Mouse (Mus musculus) heart, postnatal 36 days (tissue): ENCODE measurements around the gene Diaph3. TPM values are rescaled to one million over a fixed set of nuclear protein-coding genes. Genes with fewer than 3 reads are reported as not detected.

Experiments
- DNase-seq, 2 experiments: peaks; one replicate each; pipeline ENCODE4 v3.0.0; 2021 to 2022
- intact Hi-C: fragments of 180-260 bp; cut with DNase I; formaldehyde crosslinking; loops from one replicate; pipeline ENCODE4 v1.15.1; 2025
- total RNA-seq, 2 experiments: library from RNA; stranded (reverse); gene quantifications; 2 replicates each; pipeline ENCODE4 v1.2.3; 2021

Diaph3 gene
- total RNA-seq, 2 experiments from 2014 or later = 0.76 to 1.4 TPM

GRCm38 (mm10) chr14:86864053-86864452 lies 277.0 kb downstream of the Diaph3 start:
- DNase-seq = no peak
- intact Hi-C loops = no loop called here

GRCm38 (mm10) chr14:86861277-86861946 lies 279.6 kb downstream of the Diaph3 start:
- no peak for DNase-seq
- intact Hi-C loops = no loop called here

GRCm38 (mm10) chr14:86847154-86847810 lies 293.8 kb downstream of the Diaph3 start:
- no peak for DNase-seq
- intact Hi-C loops = no loop called here

- no peak for DNase-seq
- intact Hi-C loops = no loop called here
These were observed 297.0 kb downstream of the Diaph3 start for GRCm38 (mm10) chr14:86844075-86844474.

- DNase-seq = no peak
- intact Hi-C loops = no loop called here
These were observed 303.4 kb downstream of the Diaph3 start for GRCm38 (mm10) chr14:86837642-86838041.

- no peak for DNase-seq
These were observed 306.2 kb downstream of the Diaph3 start for GRCm38 (mm10) chr14:86834851-86835250.

DNA sequence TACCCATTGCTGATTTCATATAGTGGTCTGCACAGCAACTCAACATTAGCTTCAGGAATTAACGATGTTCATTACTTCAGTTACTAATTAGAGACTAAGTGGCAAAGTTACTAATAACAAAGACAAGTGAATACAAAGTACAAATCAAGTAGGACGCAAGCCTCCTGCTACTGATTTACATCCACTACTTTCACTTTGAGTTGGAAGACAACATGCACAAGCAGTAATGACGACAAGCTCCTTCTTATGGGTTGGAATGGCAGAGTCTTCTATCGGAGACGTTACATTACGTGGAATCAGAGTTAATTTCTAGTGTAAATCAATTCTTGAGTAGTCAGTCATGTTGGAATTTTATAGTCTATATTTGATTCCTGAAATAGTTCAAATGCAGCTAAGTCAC lies 306.8 kb downstream of the Diaph3 start:
- intact Hi-C loops = no loop called here

More at GRCm38 (mm10) chr14:86834851-86835250, 306.2 kb downstream of the Diaph3 start:
- intact Hi-C loops = no loop called here

GRCm38 (mm10) chr14:86833003-86833402 lies 308.0 kb downstream of the Diaph3 start:
- DNase-seq = no peak
- intact Hi-C loops = no loop called here

More for the DNA sequence above, 306.8 kb downstream of the Diaph3 start:
- no peak for DNase-seq

DNA sequence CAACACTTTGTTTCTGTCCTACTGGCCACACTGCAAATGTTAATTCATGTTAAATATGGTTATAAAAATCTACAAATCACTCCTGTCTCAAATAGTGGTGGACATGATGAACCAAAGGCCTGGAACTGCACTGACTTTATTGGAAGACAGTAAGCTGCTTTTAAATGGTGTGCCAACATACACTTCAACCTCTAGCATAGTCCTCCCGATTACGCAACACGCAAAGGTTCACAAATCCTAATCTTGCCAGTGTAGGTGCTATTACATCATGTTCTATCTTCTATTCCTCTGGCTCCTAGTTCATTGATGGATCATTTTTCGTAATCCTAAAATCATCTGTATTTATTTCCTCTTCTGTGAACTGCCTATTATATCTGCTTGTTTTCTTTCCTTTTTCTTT lies 324.8 kb downstream of the Diaph3 start:
- intact Hi-C loops = no loop called here

DNA sequence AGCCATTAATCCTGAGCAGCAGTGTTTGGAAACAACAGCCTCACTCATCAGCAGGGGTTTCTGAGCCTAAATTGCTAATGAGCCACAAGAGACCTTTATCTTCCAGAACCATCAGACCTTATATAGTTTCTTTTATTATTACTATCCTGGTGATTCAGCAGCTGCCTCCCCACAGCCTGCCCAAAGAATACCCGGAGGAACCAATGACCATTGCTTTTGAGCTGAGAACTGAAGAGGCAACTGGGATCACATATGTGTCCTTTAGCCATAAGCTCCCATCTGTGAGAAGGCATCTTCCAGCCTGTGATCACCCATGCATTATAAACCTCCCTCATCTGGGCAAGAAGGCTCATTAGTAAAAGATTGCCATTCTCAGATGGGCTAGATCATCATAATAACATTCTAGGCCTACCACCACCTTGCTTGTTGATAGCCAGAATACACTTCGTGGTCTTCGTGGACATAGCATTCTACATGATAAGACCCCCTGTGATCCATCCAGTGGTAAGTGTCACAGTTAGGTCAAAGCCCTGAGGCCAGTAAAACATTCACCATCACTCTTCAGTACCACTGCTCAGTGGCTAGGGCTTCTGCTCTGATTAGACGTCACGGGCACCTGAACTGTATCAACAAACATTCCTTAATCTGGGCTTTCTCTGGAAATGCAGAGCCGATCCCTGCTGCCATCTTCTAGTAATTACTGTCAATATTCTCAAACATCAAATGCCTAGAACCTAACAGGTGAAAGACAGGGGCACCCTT lies 352.0 kb downstream of the Diaph3 start:
- intact Hi-C loops = loop anchor here (10.0 kb wide), 1 partner anchor 666 kb away; no protein-coding TSS in a partner anchor
- no peak for DNase-seq

More for the DNA sequence above, 324.8 kb downstream of the Diaph3 start:
- DNase-seq = no peak

GRCm38 (mm10) chr14:86786866-86787265 lies 354.2 kb downstream of the Diaph3 start:
- intact Hi-C loops = loop anchor here (10.0 kb wide), 1 partner anchor 668 kb away; no protein-coding TSS in a partner anchor
- DNase-seq = no peak

- intact Hi-C loops = loop anchor here (1.0 to 10.0 kb wide), 2 partner anchors 103 to 673 kb away; no protein-coding TSS in a partner anchor
- DNase-seq = peak; percentile 13 to 19
These were observed 359.3 kb downstream of the Diaph3 start for GRCm38 (mm10) chr14:86781553-86782273.

- no peak for DNase-seq
- intact Hi-C loops = no loop called here
These were observed 367.7 kb downstream of the Diaph3 start for GRCm38 (mm10) chr14:86773311-86773710.

DNA sequence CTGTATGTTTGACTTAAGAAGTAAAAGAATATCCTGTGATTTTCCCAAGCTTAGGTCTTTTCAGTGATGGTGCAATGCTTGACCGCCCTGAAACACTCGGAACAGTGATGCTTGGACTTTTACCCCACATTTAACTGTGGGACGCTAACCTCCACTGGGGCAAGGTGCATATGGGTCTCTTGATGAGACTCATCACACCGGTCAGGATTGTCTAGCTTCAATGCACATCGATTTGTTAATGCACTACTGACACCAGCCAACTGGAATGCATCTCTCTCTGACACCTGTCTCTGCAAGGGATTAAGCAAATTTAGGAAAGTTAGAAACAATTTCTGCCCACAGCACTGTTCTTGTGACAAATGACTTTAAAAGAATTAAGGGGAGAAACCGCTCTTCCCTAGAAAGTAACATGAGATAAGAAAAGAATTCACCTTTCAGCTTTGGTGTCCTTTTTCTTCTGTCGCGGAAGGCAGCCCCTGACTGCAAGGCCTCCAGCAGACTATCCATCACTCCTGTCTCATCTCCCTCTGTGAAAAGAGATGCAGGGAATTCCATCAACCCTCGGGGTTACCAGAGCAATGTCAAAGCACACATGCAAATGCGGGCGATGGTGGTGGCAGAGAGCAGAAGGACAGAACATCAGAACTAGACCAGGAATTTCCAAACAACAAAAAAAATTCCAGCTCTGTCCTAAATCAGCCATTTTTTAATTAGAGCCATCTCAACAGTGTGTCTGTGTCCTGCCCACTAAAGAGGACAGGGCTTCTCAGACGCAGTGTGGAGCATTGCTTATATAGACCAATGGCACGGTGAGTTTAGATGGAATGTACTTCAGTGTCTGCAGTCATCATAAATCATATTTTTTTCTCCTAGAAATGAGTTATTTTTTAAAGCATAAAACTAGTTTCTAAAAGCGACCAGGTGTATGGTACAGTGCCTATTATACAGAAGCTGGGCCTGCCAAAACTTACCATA lies 368.6 kb downstream of the Diaph3 start:
- intact Hi-C loops = no loop called here
- DNase-seq = no peak

- intact Hi-C loops = no loop called here
- no peak for DNase-seq
These were observed 376.7 kb downstream of the Diaph3 start for GRCm38 (mm10) chr14:86764286-86764685.

DNA sequence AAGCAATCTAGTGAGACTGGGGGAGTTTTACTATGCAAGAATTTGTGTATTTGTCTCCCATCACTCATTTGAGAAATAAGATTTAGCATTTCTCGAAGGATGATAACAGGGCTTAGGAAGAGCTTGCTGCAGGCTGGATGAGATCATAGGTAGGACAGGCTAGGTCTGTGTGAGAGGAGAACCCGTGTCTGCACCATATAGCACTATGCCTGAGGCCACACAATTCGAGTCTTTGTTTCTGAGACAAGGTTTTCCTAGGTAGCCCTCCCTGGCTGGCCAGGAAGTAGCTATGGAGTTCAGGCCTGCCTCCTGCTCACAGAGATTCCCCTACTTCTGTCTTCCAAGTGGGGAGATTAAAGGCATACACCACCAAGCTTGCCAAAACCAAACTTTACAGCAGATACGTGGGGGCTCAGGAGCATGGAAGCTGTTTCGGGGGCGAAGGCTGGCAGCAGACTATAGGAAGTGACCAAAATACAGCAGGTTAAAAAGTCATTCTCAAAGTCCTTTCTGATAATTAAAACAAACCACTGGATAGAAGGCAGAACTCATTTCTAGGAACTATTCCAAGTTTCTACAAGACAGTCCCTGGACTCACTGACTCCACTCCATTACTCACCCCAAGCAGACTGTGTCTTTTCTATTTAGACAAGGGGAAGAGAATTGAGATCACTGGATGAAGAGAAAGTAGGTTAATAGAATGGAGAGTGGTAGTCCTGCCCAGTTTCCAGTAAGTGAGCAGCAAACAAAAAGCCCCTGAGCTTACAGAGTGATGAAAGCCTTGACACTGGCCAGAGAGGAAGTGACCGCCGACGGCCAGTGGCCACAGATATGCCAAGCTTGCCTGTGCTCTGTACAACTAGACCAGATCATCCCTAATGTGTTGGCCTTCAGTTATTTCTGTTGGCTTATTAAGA lies 383.2 kb downstream of the Diaph3 start:
- intact Hi-C loops = no loop called here
- DNase-seq = peak in 1 of 2 experiments; percentile 3

DNA sequence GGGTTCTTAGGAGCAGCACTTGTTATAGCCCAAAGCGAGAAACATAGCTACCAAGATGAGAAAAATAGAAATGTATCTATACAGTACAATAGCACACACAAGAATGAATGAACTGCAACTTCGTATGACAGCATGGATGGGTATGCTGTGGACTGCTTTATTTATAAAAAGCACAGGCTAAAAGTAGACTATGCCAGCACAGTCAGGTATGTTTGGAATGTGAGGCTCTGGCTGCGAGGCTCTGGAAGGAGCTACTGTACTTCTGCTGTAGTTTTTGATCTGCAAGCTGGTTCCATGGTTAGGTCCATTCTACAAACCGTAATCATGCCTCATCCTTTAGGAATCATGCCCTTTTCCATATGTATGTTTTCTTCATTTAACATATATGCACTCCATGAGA lies 383.9 kb downstream of the Diaph3 start:
- DNase-seq = no peak
- intact Hi-C loops = no loop called here

- intact Hi-C loops = no loop called here
These were observed 390.7 kb downstream of the Diaph3 start for GRCm38 (mm10) chr14:86750351-86750750.

More at GRCm38 (mm10) chr14:86750351-86750750, 390.7 kb downstream of the Diaph3 start:
- DNase-seq = no peak
